Mouse (Mus musculus) MEL (cell line): ENCODE measurements around the gene Serpinb6b.

ENCODE experiments used
- CTCF ChIP-seq, 3 experiments: IDR thresholded peaks in 2 of 3; conservative IDR thresholded peaks in 1 of 3; 2 replicates each; pipeline ENCODE4 v1.5.1; 2011 to 2012; ENCODE audit warnings: low read length in 3 of 3, low read depth in 2 of 3, mild to moderate bottlenecking in 2 of 3, improper control_type of control experiment in 1 of 3, inconsistent platforms in 1 of 3, mixed read lengths in 1 of 3, moderate library complexity in 1 of 3; ENCODE audit not compliant: control insufficient read depth in 1 of 3, insufficient read depth in 1 of 3, poor library complexity in 1 of 3, severe bottlenecking in 1 of 3
- ETS1 ChIP-seq: IDR thresholded peaks from 2 replicates; pipeline ENCODE4 v1.6.1; 2012; ENCODE audit warnings: low read depth, mild to moderate bottlenecking, inconsistent platforms, low read length, improper control_type of control experiment, moderate library complexity
- POLR2A ChIP-seq, 2 experiments: IDR thresholded peaks; 2 replicates each; pipeline ENCODE4 v1.6.1; 2011 to 2012; ENCODE audit warnings: low read length in 2 of 2, mild to moderate bottlenecking in 2 of 2, control low read depth in 1 of 2, improper control_type of control experiment in 1 of 2, low read depth in 1 of 2, moderate library complexity in 1 of 2; ENCODE audit not compliant: control insufficient read depth in 1 of 2, insufficient read depth in 1 of 2, poor library complexity in 1 of 2
- TCF12 ChIP-seq: IDR thresholded peaks from 2 replicates; pipeline ENCODE4 v1.6.1; 2014; ENCODE audit warnings: low read depth, mild to moderate bottlenecking, inconsistent platforms, low read length, improper control_type of control experiment, moderate library complexity

DNA sequence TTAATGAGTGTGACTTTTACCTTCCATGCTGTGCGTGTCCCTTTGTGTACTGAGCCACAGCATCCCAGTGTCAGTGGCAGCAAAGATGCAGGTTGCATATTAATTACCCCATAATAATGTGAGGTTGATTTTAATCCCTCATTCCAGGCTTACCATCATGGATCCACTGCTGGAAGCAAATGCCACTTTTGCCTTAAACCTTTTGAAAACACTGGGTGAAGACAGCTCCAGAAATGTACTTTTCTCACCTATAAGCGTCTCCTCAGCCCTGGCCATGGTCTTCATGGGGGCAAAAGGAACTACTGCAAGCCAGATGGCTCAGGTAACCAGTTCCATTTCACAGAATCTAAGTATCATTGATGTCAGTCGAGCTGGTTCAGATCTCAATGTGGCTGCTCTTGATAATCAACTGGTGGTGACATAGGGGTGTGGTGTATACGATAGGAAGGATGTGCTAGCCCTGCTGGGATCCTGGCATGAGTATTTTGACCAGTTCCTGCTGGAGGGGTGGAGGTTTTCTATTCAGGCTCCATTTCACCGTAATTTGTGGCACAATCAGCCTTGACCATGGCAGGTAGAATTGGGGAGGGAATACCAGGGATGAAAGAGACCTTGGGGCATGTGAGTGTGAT lies 3.5 kb downstream of the Serpinb6b start:
- TF ChIP-seq POLR2A (IDR thresholded peaks at IDR 0.05; ENCODE audit: control insufficient read depth in 1 of 2, insufficient read depth in 1 of 2, low read depth in 1 of 2, low read length in 2 of 2, poor library complexity in 1 of 2): no peak
- no peak for TF ChIP-seq CTCF (IDR thresholded peaks at IDR 0.05 in 2 of 3, conservative IDR thresholded peaks at IDR 0.05 in 1 of 3; ENCODE audit: control insufficient read depth in 1 of 3, insufficient read depth in 1 of 3, low read depth in 2 of 3, low read length in 3 of 3, poor library complexity in 1 of 3, severe bottlenecking in 1 of 3)
- TF ChIP-seq ETS1: peak; percentile 76
- peak; percentile 92 for TF ChIP-seq TCF12
